Mouse (Mus musculus): ENCODE measurements around the gene Espnl.

- no peak for TF ChIP-seq CTCF (IDR thresholded peaks at IDR 0.05; ENCODE audit: low read depth)
- no peak for TF ChIP-seq EP300 (IDR thresholded peaks at IDR 0.05; ENCODE audit: low read depth)
Measured at GRCm38 (mm10) chr1:91277480-91277879, 44.4 kb upstream of the Espnl start.
